ENCODE assay signal across 12 mouse cellular contexts in the genomic region with DNA sequence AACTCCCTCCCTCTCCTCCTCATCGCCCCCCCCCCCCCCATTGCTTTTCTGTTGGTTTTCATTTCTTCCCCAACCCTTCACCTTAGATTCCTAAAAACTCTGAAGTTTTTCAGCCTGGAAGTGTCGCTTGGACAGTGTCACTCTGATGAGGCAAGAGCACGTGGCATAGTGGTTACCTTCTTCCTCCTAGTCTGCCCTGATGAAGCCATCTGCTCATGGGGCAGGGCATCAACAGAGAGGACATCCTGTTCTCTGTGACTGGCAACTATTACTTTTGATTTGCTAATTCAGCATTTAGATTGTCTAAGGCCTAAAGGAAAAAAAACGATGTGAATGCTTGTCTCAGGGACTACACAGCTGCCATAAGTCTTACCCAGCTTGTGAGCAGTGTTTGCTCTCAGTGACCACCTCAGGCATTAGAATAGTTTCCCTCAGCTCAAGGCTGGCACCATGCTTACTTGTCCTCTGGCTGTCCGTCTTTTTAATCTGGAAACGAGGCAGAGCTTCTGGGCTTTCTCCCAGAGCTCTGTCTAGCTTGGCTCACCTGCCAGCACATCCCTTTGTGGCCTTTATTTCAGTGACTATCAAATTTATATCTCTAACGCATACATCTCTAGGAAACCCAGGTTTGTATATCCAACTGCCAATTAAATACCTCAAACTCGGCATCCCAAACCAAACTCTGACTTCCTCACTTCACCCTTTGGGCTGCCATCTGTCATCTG.
DNase-seq lines count a peak whose midpoint lies in the region; ATAC-seq and TF ChIP-seq lines count a peak whose summit lies in the region.
"Had no signal": no experiment of that assay in that cellular context is flagged by ENCODE, and none has a peak within 500 bp of the region (broad histone marks: within the 10 kb centered on the region; RNA-seq: fewer than 3 reads in every experiment).

No protein-coding gene starts in this region.

- no peak for TF ChIP-seq CTCF in liver, adult 2 months (IDR thresholded peaks at IDR 0.05; ENCODE audit: low read depth, low read length)
- TF ChIP-seq CTCF in bone marrow macrophage, adult 2 months (IDR thresholded peaks at IDR 0.05; ENCODE audit: low read depth, low read length) = no peak

- no peaks in the 10 kb centered on the region for H3K79me2 ChIP-seq in liver, adult 2 months (ENCODE audit: control insufficient read depth, insufficient read depth, low read length)

- peak; percentile 7 for DNase-seq in liver, adult 2 months (ENCODE audit: extremely low read depth, low read depth, low spot score)
- peak; percentile 15 for DNase-seq in cerebellum, adult 11 months
- no peak for DNase-seq in urinary bladder, adult 2 months (ENCODE audit: low spot score)
- DNase-seq in adrenal gland, adult 18-20 months (ENCODE audit: low spot score in 2 of 2) = no peak
- DNase-seq: kidney, adult 11 months; spleen, adult 18-20 months had no signal

- no peak for TF ChIP-seq POLR2A in liver, adult 2 months (IDR thresholded peaks at IDR 0.05; ENCODE audit: extremely low read depth, insufficient read depth, low read length)
- no peak for TF ChIP-seq POLR2A in bone marrow macrophage, adult 2 months (IDR thresholded peaks at IDR 0.05; ENCODE audit: borderline replicate concordance, low read depth, low read length)

- H3K27ac ChIP-seq in liver, adult 2 months (replicated peaks; ENCODE audit: insufficient read depth, low read depth, low read length) = no peak overlapping the region
- H3K27ac ChIP-seq in liver, embryonic 12.5 days = no peak overlapping the region
- peak overlapping the region; percentile 75 for H3K27ac ChIP-seq in bone marrow macrophage, adult 2 months (ENCODE audit: insufficient read depth, low read depth, low read length)
- H3K27ac ChIP-seq: limb, embryonic 10.5 days had no signal

- WGBS in liver, adult 2 months = 58% methylated on average over 8 of the region's 8 CpGs
- WGBS in liver, embryonic 12.5 days (ENCODE audit: insufficient replicate concordance) = 38% methylated on average over 7 of the region's 8 CpGs

- H3K27me3 ChIP-seq in liver, adult 2 months (ENCODE audit: control insufficient read depth, insufficient read depth, low read length) = no peaks in the 10 kb centered on the region
- no peaks in the 10 kb centered on the region for H3K27me3 ChIP-seq in liver, embryonic 12.5 days (replicated peaks)

- no peak overlapping the region for H3K9ac ChIP-seq in liver, adult 2 months (ENCODE audit: low read depth, low read length)
- H3K9ac ChIP-seq in liver, embryonic 12.5 days = no peak overlapping the region

- no peaks in the 10 kb centered on the region for H3K4me1 ChIP-seq in liver, adult 2 months (ENCODE audit: control insufficient read depth, insufficient read depth, low read length)
- H3K4me1 ChIP-seq in liver, embryonic 12.5 days = no peaks in the 10 kb centered on the region
- peaks cover 29% of the 10 kb centered on the region for H3K4me1 ChIP-seq in bone marrow macrophage, adult 2 months (ENCODE audit: control insufficient read depth, insufficient read depth, low read length)

- H3K9me3 ChIP-seq in liver, embryonic 12.5 days (replicated peaks) = no peaks in the 10 kb centered on the region
- H3K9me3 ChIP-seq: forebrain, embryonic 10.5 days; limb, embryonic 10.5 days had no signal

- no peak overlapping the region for H3K4me3 ChIP-seq in liver, adult 2 months (ENCODE audit: insufficient read depth, low read depth, low read length)
- no peak overlapping the region for H3K4me3 ChIP-seq in liver, embryonic 12.5 days
- H3K4me3 ChIP-seq in bone marrow macrophage, adult 2 months (ENCODE audit: insufficient read depth, low read length) = no peak overlapping the region
- H3K4me3 ChIP-seq: forebrain, embryonic 10.5 days; layer of hippocampus, adult 2 months; limb, embryonic 10.5 days had no signal

- H3K36me3 ChIP-seq in liver, adult 2 months (ENCODE audit: control insufficient read depth, insufficient read depth, low read length) = no peaks in the 10 kb centered on the region
- H3K36me3 ChIP-seq in liver, embryonic 12.5 days = no peaks in the 10 kb centered on the region
- H3K36me3 ChIP-seq: forebrain, embryonic 10.5 days; limb, embryonic 10.5 days had no signal

- no peak overlapping the region for H3K4me2 ChIP-seq in liver, embryonic 12.5 days

- ATAC-seq in liver, embryonic 12.5 days = no peak
- peak; percentile 96 for ATAC-seq in granulocyte monocyte progenitor cell, adult 5-6 weeks (replicated peaks; ENCODE audit: poor library complexity, severe bottlenecking)

Comparison
In these comparisons a context has a peak if more than half of its experiments do, and no peak if none do; other contexts are left out.
1. DNase-seq: peak in liver, adult 2 months (single experiment) and cerebellum, adult 11 months (single experiment); none in urinary bladder, adult 2 months (single experiment) and adrenal gland, adult 18-20 months (0 of 2).